Comparison of ENCODE assay signal across 8 mouse cellular contexts in the genomic region with DNA sequence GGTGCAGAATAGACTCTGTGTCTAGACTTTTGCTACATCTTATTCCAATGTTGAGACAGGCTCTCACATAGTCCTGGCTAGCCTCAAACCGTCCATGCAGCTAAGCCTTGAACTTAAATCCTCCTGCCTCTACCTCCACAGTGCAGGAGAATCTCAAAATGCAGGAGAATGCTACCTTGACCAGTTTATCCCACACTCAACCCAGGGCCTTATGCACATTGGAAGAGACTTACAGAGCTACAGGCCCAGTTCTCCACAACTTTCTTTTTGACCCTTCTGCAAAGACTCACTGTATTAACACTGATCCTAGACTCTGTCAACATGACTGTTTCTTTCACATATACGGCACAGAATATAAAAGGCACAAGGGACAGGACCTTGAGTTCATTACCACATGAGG. TPM values are rescaled to one million over a fixed set of nuclear protein-coding genes. Genes with fewer than 3 reads are reported as not detected.
DNase-seq lines count a peak whose midpoint lies in the region; ATAC-seq lines count a peak whose summit lies in the region.

No protein-coding gene starts in this region.

- H3K36me3 ChIP-seq in heart, embryonic 14.5 days (ENCODE audit: control insufficient read depth, insufficient read depth, low read length), result no peaks in the 10 kb centered on the region
- no peaks in the 10 kb centered on the region for H3K36me3 ChIP-seq in embryonic facial prominence, embryonic 11.5 days (replicated peaks; ENCODE audit: control insufficient read depth, insufficient read depth, low read depth, low read length)
- peaks cover 11% of the 10 kb centered on the region for H3K36me3 ChIP-seq in hindbrain, embryonic 13.5 days
- H3K36me3 ChIP-seq in midbrain, embryonic 10.5 days, result peaks cover 22% of the 10 kb centered on the region

- no peaks in the 10 kb centered on the region for H3K9me3 ChIP-seq in heart, embryonic 14.5 days (ENCODE audit: control insufficient read depth, low read length)
- no peaks in the 10 kb centered on the region for H3K9me3 ChIP-seq in embryonic facial prominence, embryonic 11.5 days (replicated peaks; ENCODE audit: control insufficient read depth, low read length)
- no peaks in the 10 kb centered on the region for H3K9me3 ChIP-seq in hindbrain, embryonic 13.5 days
- no peaks in the 10 kb centered on the region for H3K9me3 ChIP-seq in midbrain, embryonic 10.5 days (replicated peaks)

- peak overlapping the region; percentile 50; the same call in 1 of the 2 replicates for H3K9ac ChIP-seq in heart, embryonic 14.5 days (ENCODE audit: low read length)
- H3K9ac ChIP-seq in embryonic facial prominence, embryonic 11.5 days (replicated peaks; ENCODE audit: low read length), result no peak overlapping the region
- peak overlapping the region; percentile 52 for H3K9ac ChIP-seq in hindbrain, embryonic 13.5 days

- peak overlapping the region; percentile 34 to 71; a peak in 3 of 4 replicates for H3K27ac ChIP-seq in heart, embryonic 14.5 days (replicated peaks in 1 of 2; ENCODE audit: control insufficient read depth in 1 of 2, insufficient read depth in 1 of 2, low read depth in 2 of 2, low read length in 2 of 2)
- H3K27ac ChIP-seq in embryonic facial prominence, embryonic 11.5 days (replicated peaks; ENCODE audit: low read depth, low read length), result no peak overlapping the region
- no peak overlapping the region for H3K27ac ChIP-seq in hindbrain, embryonic 13.5 days
- H3K27ac ChIP-seq in midbrain, embryonic 10.5 days (replicated peaks), result no peak overlapping the region

- no peak for DNase-seq in heart, adult 9 months (ENCODE audit: low spot score in 2 of 2)
- no peak for DNase-seq in embryonic facial prominence, embryonic 11.5 days (ENCODE audit: low spot score)
- DNase-seq in midbrain, embryonic 10.5 days (ENCODE audit: low spot score), result no peak
- DNase-seq in layer of hippocampus, postnatal 14 days (ENCODE audit: low spot score in 2 of 2), result no peak
- no peak for DNase-seq in adrenal gland, postnatal 14 days

- H3K4me2 ChIP-seq in heart, embryonic 14.5 days (ENCODE audit: low read length), result peak overlapping the region; percentile 95
- H3K4me2 ChIP-seq in embryonic facial prominence, embryonic 11.5 days (ENCODE audit: low read depth, low read length), result peak overlapping the region; percentile 4; the same call in 1 of the 2 replicates
- peak overlapping the region; percentile 92 for H3K4me2 ChIP-seq in hindbrain, embryonic 13.5 days

- 42% methylated on average over 2 of the region's 2 CpGs for WGBS in heart, embryonic 14.5 days
- 76% methylated on average over 2 of the region's 2 CpGs for WGBS in embryonic facial prominence, embryonic 11.5 days
- WGBS in hindbrain, embryonic 13.5 days, result 70% methylated on average over 2 of the region's 2 CpGs
- WGBS in midbrain, embryonic 10.5 days, result 82% methylated on average over 2 of the region's 2 CpGs

- ATAC-seq in heart, embryonic 14.5 days (ENCODE audit: insufficient number of reproducible peaks, insufficient read depth, low FRiP score, low read depth), result no peak
- ATAC-seq in embryonic facial prominence, embryonic 11.5 days (replicated peaks; ENCODE audit: insufficient number of reproducible peaks, low FRiP score, low TSS enrichment, low read depth), result no peak
- ATAC-seq in hindbrain, embryonic 13.5 days (ENCODE audit: low FRiP score), result no peak
- no peak for ATAC-seq in activated CD4-positive, CD25-positive, alpha-beta regulatory T cell, adult 4 months

- H3K4me3 ChIP-seq in heart, embryonic 14.5 days (ENCODE audit: control insufficient read depth in 1 of 2, insufficient read depth in 1 of 2, low read depth in 1 of 2, low read length in 2 of 2), result peak overlapping the region in 1 of 2 experiments; percentile 89; a peak in 3 of 4 replicates
- H3K4me3 ChIP-seq in embryonic facial prominence, embryonic 11.5 days (ENCODE audit: low read depth, low read length), result no peak overlapping the region
- peak overlapping the region; percentile 66 for H3K4me3 ChIP-seq in hindbrain, embryonic 13.5 days
- peak overlapping the region; percentile 88; the same call in 1 of the 2 replicates for H3K4me3 ChIP-seq in midbrain, embryonic 10.5 days

- peaks cover 13 to 55% of the 10 kb centered on the region in 2 experiments for H3K4me1 ChIP-seq in heart, embryonic 14.5 days (ENCODE audit: control insufficient read depth in 2 of 2, insufficient read depth in 2 of 2, low read length in 2 of 2)
- H3K4me1 ChIP-seq in embryonic facial prominence, embryonic 11.5 days (ENCODE audit: control insufficient read depth, insufficient read depth, low read length), result no peaks in the 10 kb centered on the region
- peaks cover 44% of the 10 kb centered on the region for H3K4me1 ChIP-seq in hindbrain, embryonic 13.5 days (replicated peaks)
- H3K4me1 ChIP-seq in midbrain, embryonic 10.5 days, result peaks cover 38% of the 10 kb centered on the region

- H3K27me3 ChIP-seq in heart, embryonic 14.5 days (ENCODE audit: control insufficient read depth, insufficient read depth, low read length), result no peaks in the 10 kb centered on the region
- H3K27me3 ChIP-seq in embryonic facial prominence, embryonic 11.5 days (ENCODE audit: control insufficient read depth, insufficient read depth, low read length), result no peaks in the 10 kb centered on the region
- H3K27me3 ChIP-seq in hindbrain, embryonic 13.5 days, result no peaks in the 10 kb centered on the region
- H3K27me3 ChIP-seq in midbrain, embryonic 10.5 days (ENCODE audit: low read depth, poor library complexity, severe bottlenecking), result no peaks in the 10 kb centered on the region

RNA-seq across cellular contexts. Expression of a gene that starts 1.9 kb away (rescaled TPM):
- 46.4 and 53.8 TPM in 2 replicates for polyA plus RNA-seq in heart, embryonic 14.5 days (2014; fragmentation: Nextera tagmentation; extraction: Ambion mirVana)
- 26.7 and 46.8 TPM in 2 replicates for polyA plus RNA-seq in embryonic facial prominence, embryonic 11.5 days (2014; fragmentation: Nextera tagmentation; extraction: Ambion mirVana)
- polyA plus RNA-seq in hindbrain, embryonic 13.5 days (2015; fragmentation: Nextera tagmentation; extraction: Ambion mirVana), result 11.9 and 12.1 TPM in 2 replicates
- polyA plus RNA-seq in midbrain, embryonic 10.5 days (2016; fragmentation: Nextera tagmentation; extraction: Ambion mirVana), result 7.7 and 8.0 TPM in 2 replicates
- polyA plus RNA-seq in activated CD4-positive, CD25-positive, alpha-beta regulatory T cell, adult 4 months (2017; shearing (Covaris generic)), result 1 to 10 TPM; 3.9 to 4.6 TPM
- 10 to 100 TPM; 88.7 to 96.0 TPM for total RNA-seq in layer of hippocampus, postnatal 14 days (2021)
- total RNA-seq in adrenal gland, postnatal 14 days (2021), result 114 and 117 TPM in 2 replicates

Comparison
In these comparisons a context has a peak if more than half of its experiments do, and no peak if none do; other contexts are left out.
1. H3K27ac ChIP-seq: peak in heart, embryonic 14.5 days (2 of 2); none in embryonic facial prominence, embryonic 11.5 days (single experiment), hindbrain, embryonic 13.5 days (single experiment) and midbrain, embryonic 10.5 days (single experiment).
2. H3K4me2 ChIP-seq: peak in every context shown above with its lines; median percentile 95 in heart, embryonic 14.5 days; 92 in hindbrain, embryonic 13.5 days; 4 in embryonic facial prominence, embryonic 11.5 days.